Mouse (Mus musculus) ES-Bruce4 (cell line): ENCODE results near the gene Csrnp1.

Experiments used
- CTCF ChIP-seq: IDR thresholded peaks from one replicate; pipeline ENCODE4 v1.8.1; 2011; ENCODE audit warnings: low read depth, low read length
- POLR2A ChIP-seq: IDR thresholded peaks from one replicate; pipeline ENCODE4 v1.8.1; 2011; ENCODE audit warnings: low read length; ENCODE audit not compliant: insufficient read depth

GRCm38 (mm10) chr9:119999636-120000035, 15.2 kb upstream of the Csrnp1 start:
- TF ChIP-seq CTCF (no peak), POLR2A (no peak)
